20 mouse cellular contexts compared by ENCODE assay signal in genomic region chr2:33062744-33063143, GRCm38 (mm10).
DNase-seq lines count a peak whose midpoint lies in the region; ATAC-seq and TF ChIP-seq lines count a peak whose summit lies in the region.
"Had no signal": no experiment of that assay in that cellular context is flagged by ENCODE, and none has a peak within 500 bp of the region (broad histone marks: within the 10 kb centered on the region; RNA-seq: fewer than 3 reads in every experiment).

No protein-coding gene starts in this region.

- no peak overlapping the region for H3K4me2 ChIP-seq in hindbrain, postnatal 0 days (ENCODE audit: low read depth, low read length)
- no peak overlapping the region for H3K4me2 ChIP-seq in hindbrain, embryonic 13.5 days
- H3K4me2 ChIP-seq in midbrain, postnatal 0 days (ENCODE audit: low read depth, low read length, poor library complexity, severe bottlenecking): no peak overlapping the region
- H3K4me2 ChIP-seq: forebrain, embryonic 13.5 days; heart, embryonic 11.5 days; heart, embryonic 15.5 days had no signal

- H3K27ac ChIP-seq in hindbrain, postnatal 0 days: no peak overlapping the region
- H3K27ac ChIP-seq in hindbrain, embryonic 13.5 days: no peak overlapping the region
- H3K27ac ChIP-seq in midbrain, postnatal 0 days (ENCODE audit: low read depth, low read length): no peak overlapping the region
- no peak overlapping the region for H3K27ac ChIP-seq in midbrain, embryonic 10.5 days (replicated peaks)
- H3K27ac ChIP-seq: embryonic facial prominence, embryonic 10.5 days; forebrain, embryonic 13.5 days; heart, adult 2 months; heart, embryonic 15.5 days had no signal

- WGBS in hindbrain, postnatal 0 days: 31% methylated on average over 8 of the region's 8 CpGs
- 45% methylated on average over 8 of the region's 8 CpGs for WGBS in hindbrain, embryonic 13.5 days
- 31% methylated on average over 8 of the region's 8 CpGs for WGBS in midbrain, postnatal 0 days
- WGBS in midbrain, embryonic 10.5 days: 73% methylated on average over 8 of the region's 8 CpGs

- no peaks in the 10 kb centered on the region for H3K27me3 ChIP-seq in hindbrain, postnatal 0 days (ENCODE audit: insufficient read depth, low read length)
- H3K27me3 ChIP-seq in hindbrain, embryonic 13.5 days: no peaks in the 10 kb centered on the region
- no peaks in the 10 kb centered on the region for H3K27me3 ChIP-seq in midbrain, postnatal 0 days (ENCODE audit: insufficient read depth, low read length)
- H3K27me3 ChIP-seq in midbrain, embryonic 10.5 days (ENCODE audit: low read depth, poor library complexity, severe bottlenecking): no peaks in the 10 kb centered on the region
- H3K27me3 ChIP-seq: forebrain, embryonic 13.5 days; heart, embryonic 15.5 days had no signal

- no peak overlapping the region for H3K9ac ChIP-seq in hindbrain, postnatal 0 days (replicated peaks; ENCODE audit: low read length)
- H3K9ac ChIP-seq in hindbrain, embryonic 13.5 days: no peak overlapping the region
- H3K9ac ChIP-seq in midbrain, postnatal 0 days (replicated peaks; ENCODE audit: low read length, poor library complexity, severe bottlenecking): no peak overlapping the region
- H3K9ac ChIP-seq: forebrain, embryonic 13.5 days; heart, embryonic 15.5 days had no signal

- H3K4me3 ChIP-seq in hindbrain, postnatal 0 days (ENCODE audit: low read length): no peak overlapping the region
- no peak overlapping the region for H3K4me3 ChIP-seq in hindbrain, embryonic 13.5 days
- H3K4me3 ChIP-seq in midbrain, postnatal 0 days (ENCODE audit: low read depth, low read length): no peak overlapping the region
- no peak overlapping the region for H3K4me3 ChIP-seq in midbrain, embryonic 10.5 days
- H3K4me3 ChIP-seq: embryonic facial prominence, embryonic 10.5 days; forebrain, embryonic 13.5 days; heart, adult 2 months; heart, embryonic 15.5 days had no signal

- no peak for TF ChIP-seq CTCF in hindbrain, postnatal 0 days (IDR thresholded peaks at IDR 0.05; ENCODE audit: low read depth)
- no peak for TF ChIP-seq CTCF in midbrain, postnatal 0 days (IDR thresholded peaks at IDR 0.05)

- no peaks in the 10 kb centered on the region for H3K4me1 ChIP-seq in hindbrain, postnatal 0 days (ENCODE audit: insufficient read depth, low read length)
- peaks cover 8% of the 10 kb centered on the region; the same call in 1 of the 2 replicates for H3K4me1 ChIP-seq in hindbrain, embryonic 13.5 days (replicated peaks)
- H3K4me1 ChIP-seq in midbrain, postnatal 0 days (ENCODE audit: insufficient read depth, low read length): no peaks in the 10 kb centered on the region
- peaks cover 11% of the 10 kb centered on the region for H3K4me1 ChIP-seq in midbrain, embryonic 10.5 days

- DNase-seq in cerebellum, postnatal 14 days: peak; percentile 36 to 38
- DNase-seq in hindbrain, postnatal 0 days (ENCODE audit: low spot score): peak; percentile 48
- peak; percentile 48 for DNase-seq in midbrain, postnatal 0 days (ENCODE audit: low spot score)
- DNase-seq in midbrain, embryonic 10.5 days (ENCODE audit: low spot score): no peak
- no peak for DNase-seq in testis, postnatal 14 days (ENCODE audit: low spot score)
- DNase-seq: adrenal gland, adult 2 months; adrenal gland, postnatal 25 days; cerebellum, adult 11 months; cerebellum, adult 8-10 months; gastrocnemius, postnatal 10 days; heart, adult 2 months; heart, postnatal 14 days had no signal

- no peaks in the 10 kb centered on the region for H3K36me3 ChIP-seq in hindbrain, postnatal 0 days (ENCODE audit: insufficient read depth, low read length)
- H3K36me3 ChIP-seq in hindbrain, embryonic 13.5 days: no peaks in the 10 kb centered on the region
- H3K36me3 ChIP-seq in midbrain, postnatal 0 days (ENCODE audit: insufficient read depth, low read length): peaks cover 5% of the 10 kb centered on the region; the same call in 1 of the 2 replicates
- no peaks in the 10 kb centered on the region for H3K36me3 ChIP-seq in midbrain, embryonic 10.5 days
- H3K36me3 ChIP-seq: embryonic facial prominence, embryonic 10.5 days; heart, embryonic 15.5 days had no signal

- no peaks in the 10 kb centered on the region for H3K9me3 ChIP-seq in hindbrain, postnatal 0 days (ENCODE audit: low read length)
- H3K9me3 ChIP-seq in hindbrain, embryonic 13.5 days: no peaks in the 10 kb centered on the region
- no peaks in the 10 kb centered on the region for H3K9me3 ChIP-seq in midbrain, postnatal 0 days (ENCODE audit: low read length)
- no peaks in the 10 kb centered on the region for H3K9me3 ChIP-seq in midbrain, embryonic 10.5 days (replicated peaks)
- H3K9me3 ChIP-seq: embryonic facial prominence, embryonic 10.5 days; forebrain, embryonic 13.5 days; heart, embryonic 15.5 days had no signal

- ATAC-seq in cerebellum, adult (ENCODE audit: insufficient number of reproducible peaks, low FRiP score, low TSS enrichment): no peak
- ATAC-seq in hindbrain, postnatal 0 days: peak; percentile 47; the same call in 1 of the 2 replicates
- no peak for ATAC-seq in hindbrain, embryonic 13.5 days (ENCODE audit: low FRiP score)
- no peak for ATAC-seq in midbrain, postnatal 0 days (ENCODE audit: low FRiP score)
- no peak for ATAC-seq in CD4-positive, CD25-positive, alpha-beta regulatory T cell, adult 4 months
- ATAC-seq: forebrain, embryonic 13.5 days; intestine, embryonic 16.5 days had no signal

Comparison
In these comparisons a context has a peak if more than half of its experiments do, and no peak if none do; other contexts are left out.
1. DNase-seq: peak in cerebellum, postnatal 14 days (2 of 2), hindbrain, postnatal 0 days (single experiment) and midbrain, postnatal 0 days (single experiment); none in midbrain, embryonic 10.5 days (single experiment) and testis, postnatal 14 days (single experiment).